Mouse (Mus musculus) T-helper 2 cell (primary cell): ENCODE results near the gene Pnp.
"Not testable (repeated sequence)": the region's sequence is repeated elsewhere in the genome, so short reads cannot be mapped to it uniquely, and the experiment has no call there.

ENCODE experiments used
- in situ Hi-C: fragments of 300-600 bp; cut with MboI, MseI; formaldehyde crosslinking; loops from one replicate; pipeline ENCODE4 v1.15.1; 2025; ENCODE audit warnings: high pct_unique_total_duplicates

Gene Pnp

DNA sequence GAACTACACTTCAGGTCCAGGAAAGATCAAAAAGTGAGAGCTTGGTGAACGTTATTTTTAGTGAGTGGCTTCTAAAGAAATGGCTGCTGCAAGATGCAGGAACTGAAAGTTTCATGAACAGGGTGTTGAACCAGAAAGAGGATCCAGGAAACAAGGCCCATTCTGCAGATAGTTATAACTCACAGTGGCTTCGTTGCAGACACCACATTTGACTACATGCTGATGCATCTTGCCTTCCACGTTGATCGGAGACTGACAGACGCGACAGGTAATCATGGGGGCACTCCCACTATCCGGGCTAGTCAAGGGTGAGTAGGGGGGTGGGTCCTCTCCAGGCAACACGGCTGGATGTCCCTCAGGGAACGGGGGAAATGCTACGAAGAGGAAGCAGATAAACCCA is 931 bp upstream of the Pnp start:
- in situ Hi-C loops, result loop anchor here (10.0 to 25.0 kb wide), 3 partner anchors 115 to 957 kb away; partner anchors contain the start of genes Mettl17 and Slc39a2

DNA sequence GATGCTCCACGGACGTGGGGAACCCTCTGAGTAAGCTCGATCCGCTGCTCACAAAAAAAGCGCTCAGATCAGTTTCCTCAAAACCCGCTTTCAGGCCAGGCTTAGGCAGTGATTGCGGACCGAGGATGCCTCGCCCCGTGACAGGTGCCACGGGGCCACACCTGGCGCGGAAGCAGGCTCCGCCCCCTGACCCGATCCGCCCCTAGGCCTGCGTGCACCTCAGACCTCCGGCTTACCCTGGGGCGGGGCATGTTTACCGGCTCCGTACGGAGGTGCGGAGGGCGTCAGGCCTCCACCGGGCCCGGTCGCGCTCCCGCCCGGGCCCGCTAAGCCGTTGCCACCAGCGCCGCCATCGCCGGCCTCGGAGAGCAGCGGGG is 517 bp upstream of the Pnp start:
- in situ Hi-C loops, result loop anchor here (25.0 kb wide), 1 partner anchor 957 kb away; the partner anchor contains the start of genes Mettl17 and Slc39a2

- in situ Hi-C loops, result loop anchor here (25.0 kb wide), 1 partner anchor 956 kb away; the partner anchor contains the start of genes Mettl17 and Slc39a2
These were observed 675 bp downstream of the Pnp start for GRCm38 (mm10) chr14:50931493-50932020.

DNA sequence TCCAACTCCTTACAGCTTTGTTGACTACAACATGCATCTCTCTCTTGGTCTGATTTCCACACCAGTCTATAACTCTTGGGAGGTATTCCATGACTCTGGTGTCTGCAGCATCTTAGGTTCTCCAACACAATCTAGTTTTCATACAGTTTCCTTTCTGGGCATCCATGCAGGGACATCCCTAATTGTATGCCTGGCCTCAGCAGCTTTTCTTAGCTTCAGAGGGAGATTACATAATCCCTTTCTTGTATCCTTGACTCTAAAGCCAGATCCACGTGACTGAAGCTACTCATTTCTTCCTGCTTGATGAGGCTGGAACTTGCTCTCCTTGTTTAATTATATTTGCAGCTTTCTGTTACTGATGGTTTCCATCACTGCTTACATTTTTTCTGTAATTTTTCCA is 5.8 kb downstream of the Pnp start:
- in situ Hi-C loops, result loop anchor here (25.0 kb wide), 1 partner anchor 951 kb away; the partner anchor contains the start of genes Mettl17 and Slc39a2

DNA sequence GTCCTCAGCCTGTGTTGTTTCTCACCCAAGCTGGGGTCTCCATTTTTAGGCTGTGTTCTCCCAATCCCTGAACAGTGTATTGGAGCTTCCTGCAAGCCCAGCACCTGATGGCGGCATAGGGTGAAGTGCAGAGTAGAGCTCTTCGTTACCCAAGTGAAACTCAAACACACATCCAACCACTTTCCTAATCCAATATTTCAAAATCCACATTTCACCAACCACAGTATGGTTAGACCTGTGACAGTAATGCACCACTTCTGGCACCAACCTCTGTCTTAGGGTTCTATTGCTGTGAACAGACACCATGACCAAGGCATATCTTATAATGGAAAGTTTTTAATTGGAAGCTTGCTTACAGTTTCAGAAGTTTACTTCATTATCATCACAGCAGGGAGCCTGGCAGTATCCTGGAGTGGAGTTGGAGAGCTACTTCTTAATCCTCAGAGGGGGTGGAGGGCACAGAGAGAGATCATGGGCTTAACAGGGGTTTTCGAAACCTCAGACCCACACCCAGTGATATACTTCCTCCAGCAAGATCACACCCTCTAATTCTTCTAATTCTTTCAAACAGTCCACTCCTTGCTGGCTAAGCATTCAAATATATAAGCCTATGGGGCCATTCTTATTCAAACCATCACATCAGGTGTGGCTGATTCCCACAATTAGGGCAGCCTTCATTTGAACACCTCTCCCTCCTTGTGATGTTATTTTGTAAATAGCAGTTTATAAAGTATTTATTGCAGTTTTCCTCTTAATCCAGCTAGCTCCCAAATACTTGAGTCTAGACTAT is 7.4 kb downstream of the Pnp start:
- in situ Hi-C loops, result loop anchor here (25.0 kb wide), 1 partner anchor 949 kb away; the partner anchor contains the start of genes Mettl17 and Slc39a2

DNA sequence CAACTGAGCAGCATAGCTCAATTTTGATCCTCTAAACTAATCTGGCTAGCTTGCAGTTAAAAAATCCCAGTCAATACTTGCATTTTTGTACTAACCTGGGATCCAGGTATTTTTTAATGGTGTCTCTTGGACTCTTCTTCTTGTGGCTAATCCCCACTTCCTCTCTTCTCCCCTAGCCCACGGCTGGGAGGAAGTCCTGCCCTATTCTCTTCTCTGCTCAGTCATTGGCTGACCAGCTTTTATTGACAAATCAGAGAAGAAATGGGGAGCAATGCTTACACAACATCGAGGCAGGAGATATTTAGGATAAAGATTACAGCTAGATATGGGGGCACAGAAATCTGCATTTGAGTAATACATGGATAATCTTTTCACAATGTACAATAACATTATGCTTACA is 8.1 kb downstream of the Pnp start:
- in situ Hi-C loops, result loop anchor here (25.0 kb wide), 1 partner anchor 948 kb away; the partner anchor contains the start of genes Mettl17 and Slc39a2

DNA sequence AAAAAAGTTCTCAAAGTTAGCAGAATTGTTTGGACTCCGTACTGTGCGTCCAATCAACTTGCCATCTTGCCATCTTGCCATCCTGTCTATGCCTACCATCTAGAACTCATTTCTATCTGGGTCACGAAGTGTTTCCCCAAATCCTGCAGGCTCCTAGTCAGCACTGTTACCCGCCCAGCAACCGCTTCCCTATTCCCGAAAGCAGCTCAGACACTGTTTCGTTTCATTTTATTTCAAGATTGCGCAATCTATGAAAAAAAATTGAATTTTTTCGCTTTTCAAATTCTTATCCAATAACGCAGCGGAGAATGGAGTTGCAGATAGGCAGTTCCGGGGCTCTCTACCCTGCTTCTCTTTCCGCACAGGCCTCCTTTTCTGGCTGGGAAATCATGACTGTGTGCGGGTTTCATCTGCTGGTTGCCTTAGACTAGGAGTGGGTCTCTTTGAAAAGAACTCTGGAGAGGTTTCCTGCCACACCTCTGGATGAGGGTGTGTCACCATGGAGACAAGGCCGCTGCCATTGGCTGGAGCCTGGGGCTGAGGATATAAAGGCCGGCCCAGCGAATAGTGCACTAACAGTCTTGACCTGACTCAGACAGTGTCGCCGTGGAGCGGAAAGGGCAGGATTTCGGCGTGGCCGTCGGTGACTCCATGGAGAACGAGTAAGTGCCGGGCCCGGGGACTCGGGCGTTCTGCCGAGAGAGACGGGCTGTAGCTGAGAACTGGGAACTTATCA is 13.2 kb downstream of the Pnp start, which contains the start of gene Gm49342:
TSS of gene Gm49342 (plus strand) at position 586 of the 736 bp plus-strand sequence.
- in situ Hi-C loops, result loop anchor here (25.0 kb wide), 1 partner anchor 943 kb away; the partner anchor contains the start of genes Mettl17 and Slc39a2

- in situ Hi-C loops, result loop anchor here (25.0 kb wide), 1 partner anchor 943 kb away; the partner anchor contains the start of genes Mettl17 and Slc39a2
These were observed 13.8 kb downstream of the Pnp start for GRCm38 (mm10) chr14:50944668-50945033.

GRCm38 (mm10) chr14:50945081-50945480 is 14.2 kb downstream of the Pnp start:
- in situ Hi-C loops, result loop anchor here (25.0 kb wide), 1 partner anchor 942 kb away; the partner anchor contains the start of genes Mettl17 and Slc39a2

DNA sequence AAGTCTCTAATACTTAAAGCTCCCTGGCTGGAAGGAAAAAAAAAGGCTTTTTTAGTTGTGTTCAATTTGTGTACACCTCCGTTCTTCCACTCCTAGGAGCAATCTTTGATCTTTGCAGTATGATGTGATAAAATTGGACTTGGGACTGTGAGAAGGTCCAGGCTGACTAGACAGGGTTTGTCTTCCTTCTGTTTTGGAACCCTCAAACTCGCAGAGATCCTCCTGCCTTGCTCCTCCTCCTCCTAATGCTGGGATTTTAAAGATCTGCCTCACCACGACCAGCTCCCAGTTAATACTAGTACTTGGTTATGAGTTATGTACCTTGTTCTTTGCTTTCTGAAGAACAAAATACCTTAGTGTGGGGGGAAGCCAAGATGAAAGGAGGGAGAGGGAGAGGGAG is 14.6 kb downstream of the Pnp start:
- in situ Hi-C loops, result loop anchor here (25.0 kb wide), 1 partner anchor 942 kb away; the partner anchor contains the start of genes Mettl17 and Slc39a2

DNA sequence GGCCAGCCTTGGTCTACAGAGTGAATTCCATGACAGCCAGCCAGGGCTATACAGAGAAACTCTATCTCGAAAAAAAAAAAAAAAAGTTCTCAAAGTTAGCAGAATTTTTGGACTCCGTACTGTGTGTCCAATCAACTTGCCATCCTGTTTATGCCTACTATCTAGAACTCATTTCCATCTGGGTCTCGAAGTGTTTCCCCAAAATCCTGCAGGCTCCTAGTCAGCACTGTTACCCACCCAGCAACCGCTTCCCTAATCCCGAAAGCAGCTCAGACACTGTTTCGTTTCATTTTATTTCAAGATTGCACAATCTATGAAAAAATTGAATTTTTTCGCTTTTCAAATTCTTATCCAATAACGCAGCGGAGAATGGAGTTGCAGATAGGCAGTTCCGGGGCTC is 24.6 kb downstream of the Pnp start:
- in situ Hi-C loops, result no loop called here

DNA sequence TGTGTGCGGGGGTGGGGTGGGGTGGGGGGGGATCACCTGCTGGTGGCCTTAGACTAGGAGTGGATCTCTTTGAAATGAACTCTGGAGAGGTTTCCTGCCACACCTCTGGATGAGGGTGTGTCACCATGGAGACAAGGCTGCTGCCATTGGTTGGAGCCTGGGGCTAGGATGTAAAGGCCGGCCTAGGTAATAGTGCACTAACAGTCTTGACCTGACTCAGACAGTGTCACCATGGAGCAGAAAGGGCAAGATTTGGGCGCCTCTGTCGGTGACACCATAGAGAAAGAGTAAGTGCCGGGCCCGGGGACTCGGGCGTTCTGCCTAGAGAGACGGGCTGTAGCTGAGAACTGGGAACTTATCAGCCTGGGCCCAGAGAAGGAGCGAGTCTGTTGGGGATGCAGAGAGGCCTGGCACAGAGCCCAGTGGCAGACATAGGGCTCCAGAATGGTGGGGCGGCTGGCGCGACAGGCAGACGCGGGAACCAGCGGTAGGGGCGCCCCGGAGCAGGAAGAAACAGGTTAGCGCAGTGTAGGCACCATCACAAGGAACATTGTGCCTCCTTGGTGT is 25.1 kb downstream of the Pnp start, which contains the start of gene Pnp2:
TSS of gene Pnp2 (plus strand) at position 51 of the 567 bp plus-strand sequence.
- in situ Hi-C loops, result not testable (repeated sequence)

DNA sequence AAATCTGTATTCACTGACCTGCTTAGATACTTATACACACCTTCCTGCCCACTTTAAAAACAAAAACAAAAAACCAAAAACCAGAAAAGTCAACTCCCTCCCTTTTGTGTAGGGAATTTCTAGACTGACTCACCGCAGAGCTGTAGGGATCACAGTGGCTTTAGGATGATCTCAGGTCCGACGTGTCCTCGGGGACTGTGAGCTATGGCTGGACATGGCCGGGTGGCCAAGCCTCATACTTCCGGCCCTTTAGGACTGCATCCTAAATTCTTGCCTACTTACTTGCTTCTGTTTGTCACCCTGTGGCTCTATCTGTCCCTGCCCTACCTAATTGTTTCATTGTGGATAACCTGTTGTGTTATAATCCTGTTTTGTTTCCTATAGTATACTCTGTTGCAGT is 25.8 kb downstream of the Pnp start:
- in situ Hi-C loops, result not testable (repeated sequence)

DNA sequence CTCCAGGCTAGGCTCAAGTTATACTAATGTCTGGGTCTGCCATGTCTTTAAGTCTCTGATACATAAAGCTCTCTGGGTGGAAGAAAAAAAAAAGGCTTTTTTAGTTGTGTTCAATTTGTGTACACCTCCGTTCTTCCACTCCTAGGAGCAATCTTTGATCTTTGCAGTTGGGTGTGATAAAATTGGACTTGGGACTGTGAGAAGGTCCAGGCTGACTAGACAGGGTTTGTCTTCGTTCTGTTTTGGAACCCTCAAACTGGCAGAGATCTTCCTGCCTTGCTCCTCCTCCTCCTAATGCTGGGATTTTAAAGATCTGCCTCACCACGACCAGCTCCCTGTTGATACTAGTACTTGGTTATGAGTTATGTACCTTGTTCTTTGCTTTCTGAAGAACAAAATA is 26.3 kb downstream of the Pnp start:
- in situ Hi-C loops, result not testable (repeated sequence)

DNA sequence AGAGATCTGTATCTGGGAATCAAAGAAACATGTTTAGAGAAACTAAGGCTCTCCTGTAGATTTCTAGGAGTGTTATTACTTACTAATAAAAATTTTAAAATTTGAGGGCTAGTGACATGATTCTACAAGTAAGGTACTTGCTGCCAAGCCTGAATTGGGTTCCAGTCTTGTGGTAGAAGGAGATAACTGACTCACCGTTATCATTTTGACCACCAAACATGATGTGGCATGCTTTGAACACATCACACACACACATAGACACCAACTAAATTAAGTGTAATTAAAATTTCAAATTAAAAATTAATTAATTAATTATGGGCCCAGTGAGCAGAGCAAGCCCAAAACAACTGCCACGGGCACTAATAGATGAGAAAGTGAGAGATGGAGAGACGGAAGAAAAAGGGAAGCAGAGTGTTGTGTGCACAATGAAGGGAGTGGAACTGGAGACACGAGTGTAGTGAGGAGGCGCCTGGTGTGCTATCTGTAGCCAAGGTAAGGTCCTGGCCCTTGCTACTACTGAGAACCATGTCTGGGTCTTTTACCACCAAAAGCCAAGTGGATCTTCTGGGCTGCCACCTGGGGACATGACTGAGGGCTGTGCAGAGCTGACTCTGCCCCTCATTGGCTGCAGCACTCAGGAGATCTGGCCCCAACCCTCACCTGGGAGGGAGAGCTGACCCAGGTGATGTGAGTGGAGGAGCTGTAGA is 27.6 kb downstream of the Pnp start:
- in situ Hi-C loops, result not testable (repeated sequence)

DNA sequence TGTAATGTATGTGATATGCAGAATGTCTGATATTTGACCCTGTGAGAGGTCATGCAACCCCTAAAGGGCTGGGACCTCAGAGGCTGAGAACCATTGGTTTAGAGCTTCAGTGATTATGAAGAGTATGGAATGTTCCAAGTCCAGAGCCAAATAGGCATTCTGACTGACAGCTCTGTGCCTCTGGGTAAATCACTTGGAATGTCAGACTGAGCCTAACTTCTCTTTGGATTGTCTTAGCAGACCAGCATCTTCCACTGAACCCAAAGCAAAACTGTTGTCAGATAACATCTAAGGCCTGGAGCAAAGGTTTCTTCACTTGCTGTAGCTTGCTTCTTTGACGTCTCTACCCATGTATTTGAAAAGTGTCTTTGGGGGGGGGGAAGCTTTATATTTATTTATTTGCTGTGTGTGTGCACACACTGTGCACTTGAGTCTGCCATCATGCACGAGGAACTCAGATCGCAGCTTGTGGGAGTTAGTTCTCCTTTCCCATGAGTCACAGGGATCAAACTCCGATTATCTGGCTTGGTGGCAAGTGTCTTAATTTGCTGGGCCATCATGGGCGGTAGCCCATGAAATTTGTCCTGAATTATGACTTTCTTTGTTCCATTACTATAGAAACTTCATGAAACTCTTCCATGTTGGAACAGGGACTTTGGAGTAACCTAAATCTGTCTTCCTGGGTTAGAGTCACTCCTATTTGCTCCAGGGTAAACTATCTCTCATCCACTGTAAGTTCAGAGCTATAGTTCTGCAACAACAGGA is 37.5 kb downstream of the Pnp start:
- in situ Hi-C loops, result no loop called here

GRCm38 (mm10) chr14:50969041-50969440 is 38.2 kb downstream of the Pnp start:
- in situ Hi-C loops, result no loop called here

GRCm38 (mm10) chr14:50969558-50970544 is 39.0 kb downstream of the Pnp start:
- in situ Hi-C loops, result no loop called here

DNA sequence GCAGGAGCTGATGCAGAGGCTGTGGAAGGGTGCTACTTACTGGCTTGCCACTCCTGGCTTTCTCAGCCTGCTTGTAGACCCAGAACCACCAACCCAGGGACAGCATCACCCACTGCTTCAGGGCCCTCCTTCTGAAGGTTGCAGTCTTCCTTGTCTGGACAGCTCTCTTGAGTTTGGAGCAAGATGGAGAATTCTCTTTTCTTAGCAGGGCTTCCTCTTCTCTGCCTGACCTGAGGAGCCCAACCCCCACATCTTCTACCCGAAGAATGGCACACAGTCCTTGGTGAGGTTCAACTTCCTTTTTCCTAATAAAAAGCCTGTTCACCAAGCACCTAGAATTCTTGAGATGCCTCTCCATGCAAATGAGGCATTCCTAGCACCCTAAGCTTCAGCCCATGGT is 39.9 kb downstream of the Pnp start:
- in situ Hi-C loops, result no loop called here
